Mouse (Mus musculus) lung, postnatal 25 days (tissue): Measurements from ENCODE around the gene 2410004P03Rik.

ENCODE experiments used
- DNase-seq: peaks from one replicate; pipeline ENCODE4 v3.0.0; 2022; ENCODE audit warnings: low spot score

2410004P03Rik gene

GRCm38 (mm10) chr12:17011100-17011870 is at the start of gene 2410004P03Rik:
TSS of gene 2410004P03Rik (minus strand) at chr12:17011727.
- peak; percentile 80 for DNase-seq

- no peak for DNase-seq
Measured at GRCm38 (mm10) chr12:17061183-17061722, 49.7 kb upstream of the 2410004P03Rik start.

GRCm38 (mm10) chr12:17058490-17058889 is 47.0 kb upstream of the 2410004P03Rik start:
- no peak for DNase-seq

GRCm38 (mm10) chr12:17057110-17057509 is 45.6 kb upstream of the 2410004P03Rik start:
- DNase-seq: no peak

- DNase-seq: no peak
Measured at GRCm38 (mm10) chr12:17055766-17056165, 44.2 kb upstream of the 2410004P03Rik start.

- DNase-seq: no peak
Measured at GRCm38 (mm10) chr12:17054691-17055090, 43.2 kb upstream of the 2410004P03Rik start.

- no peak for DNase-seq
Measured at GRCm38 (mm10) chr12:17052673-17053072, 41.1 kb upstream of the 2410004P03Rik start.

- DNase-seq: no peak
Measured at GRCm38 (mm10) chr12:17051057-17051456, 39.5 kb upstream of the 2410004P03Rik start.

- DNase-seq: no peak
Measured at GRCm38 (mm10) chr12:17049796-17050195, 38.3 kb upstream of the 2410004P03Rik start.

GRCm38 (mm10) chr12:17048979-17049612 is 37.6 kb upstream of the 2410004P03Rik start:
- DNase-seq: no peak

- DNase-seq: no peak
Measured at GRCm38 (mm10) chr12:17043311-17043710, 31.8 kb upstream of the 2410004P03Rik start.

GRCm38 (mm10) chr12:17040567-17040966 is 29.0 kb upstream of the 2410004P03Rik start:
- DNase-seq: no peak

GRCm38 (mm10) chr12:17039415-17039814 is 27.9 kb upstream of the 2410004P03Rik start:
- DNase-seq: no peak

- DNase-seq: no peak
Measured at GRCm38 (mm10) chr12:17038246-17038645, 26.7 kb upstream of the 2410004P03Rik start.

GRCm38 (mm10) chr12:17037053-17037610 is 25.6 kb upstream of the 2410004P03Rik start:
- no peak for DNase-seq

GRCm38 (mm10) chr12:17036532-17036931 is 25.0 kb upstream of the 2410004P03Rik start:
- no peak for DNase-seq

GRCm38 (mm10) chr12:17035128-17035527 is 23.6 kb upstream of the 2410004P03Rik start:
- DNase-seq: no peak

- no peak for DNase-seq
Measured at GRCm38 (mm10) chr12:17034671-17035070, 23.1 kb upstream of the 2410004P03Rik start.

- DNase-seq: no peak
Measured at GRCm38 (mm10) chr12:17033464-17033841, 21.9 kb upstream of the 2410004P03Rik start.

GRCm38 (mm10) chr12:17032694-17033463 is 21.4 kb upstream of the 2410004P03Rik start:
- DNase-seq: peak; percentile 57

GRCm38 (mm10) chr12:17024554-17025110 is 13.1 kb upstream of the 2410004P03Rik start:
- no peak for DNase-seq

- no peak for DNase-seq
Measured at GRCm38 (mm10) chr12:17022145-17022544, 10.6 kb upstream of the 2410004P03Rik start.
